Mouse (Mus musculus) embryonic stem cell, embryonic (primary cell): ENCODE data around the gene Slc40a1.

Source experiments
- CTCF ChIA-PET, 4 experiments: fragments of 300-600 bp in 2 of 4; fragments of 350-600 bp in 2 of 4; sonication (Branson Sonifier 250); formaldehyde crosslinking; loops; one replicate each; lab custom pipeline; 2022; ENCODE audit warnings: inconsistent platforms in 2 of 4; lab: Charles Lee
- POLR2A ChIA-PET, 4 experiments: fragments of 300-600 bp in 2 of 4; fragments of 350-600 bp in 2 of 4; sonication (Branson Sonifier 250); formaldehyde crosslinking; loops; one replicate each; lab custom pipeline; 2022; ENCODE audit warnings: antibody characterized with exemption in 4 of 4, inconsistent platforms in 1 of 4; lab: Charles Lee

The Slc40a1 gene

GRCm38 (mm10) chr1:45926393-45926763 is at the start of gene Slc40a1:
Slc40a1 (minus strand) TSS chr1:45926523.
- ChIA-PET POLR2A (interaction anchor here in 2 of 4 experiments (0.6 to 1.2 kb wide), 2 partner anchors 11 to 1098 kb away, joined by 3 to 5 read pairs; no protein-coding TSS in a partner anchor), CTCF (interaction anchor here in 1 of 4 experiments (0.5 kb wide), 1 partner anchor 416 kb away, joined by 6 read pairs; no protein-coding TSS in a partner anchor)

GRCm38 (mm10) chr1:45971314-45971713 is 45.0 kb upstream of the Slc40a1 start:
- ChIA-PET POLR2A (interaction anchor here in 1 of 4 experiments (0.7 kb wide), 1 partner anchor 79 kb away, joined by 3 read pairs; no protein-coding TSS in a partner anchor), CTCF (no interaction called here)

- ChIA-PET POLR2A (no interaction called here), CTCF (no interaction called here)
Observed at GRCm38 (mm10) chr1:45948988-45949387, 22.7 kb upstream of the Slc40a1 start.

- ChIA-PET POLR2A (no interaction called here), CTCF (no interaction called here)
Observed at GRCm38 (mm10) chr1:45947843-45948242, 21.5 kb upstream of the Slc40a1 start.

GRCm38 (mm10) chr1:45931127-45931526 is 4.8 kb upstream of the Slc40a1 start:
- ChIA-PET POLR2A (interaction anchor here in 1 of 4 experiments (0.6 kb wide), 1 partner anchor 1259 kb away, joined by 3 read pairs; no protein-coding TSS in a partner anchor), CTCF (no interaction called here)

- ChIA-PET CTCF (no interaction called here), POLR2A (interaction anchor here in 1 of 4 experiments (0.6 kb wide), 1 partner anchor 1097 kb away, joined by 3 read pairs; no protein-coding TSS in a partner anchor)
Observed at GRCm38 (mm10) chr1:45926911-45927310, 588 bp upstream of the Slc40a1 start.

GRCm38 (mm10) chr1:45925500-45926392 is 577 bp downstream of the Slc40a1 start:
- ChIA-PET CTCF (interaction anchor here in 2 of 4 experiments (0.5 to 0.9 kb wide), 3 partner anchors 44 to 417 kb away, joined by 3 to 6 read pairs (median 3); no protein-coding TSS in a partner anchor), POLR2A (interaction anchor here in 3 of 4 experiments (0.5 to 1.2 kb wide), 5 partner anchors 11 to 990 kb away, joined by 3 to 5 read pairs (median 3); no protein-coding TSS in a partner anchor)

GRCm38 (mm10) chr1:45925131-45925499 is 1.2 kb downstream of the Slc40a1 start:
- CTCF ChIA-PET, result interaction anchor here in 2 of 4 experiments (0.6 to 0.9 kb wide), 2 partner anchors 43 to 108 kb away, joined by 3 read pairs; no protein-coding TSS in a partner anchor
- POLR2A ChIA-PET, result interaction anchor here in 2 of 4 experiments (1.0 to 1.2 kb wide), 3 partner anchors 10 to 98 kb away, joined by 3 to 5 read pairs (median 3); no protein-coding TSS in a partner anchor

GRCm38 (mm10) chr1:45924516-45924915 is 1.8 kb downstream of the Slc40a1 start:
- ChIA-PET CTCF (no interaction called here), POLR2A (no interaction called here)

- CTCF ChIA-PET, result no interaction called here
- POLR2A ChIA-PET, result no interaction called here
Observed at GRCm38 (mm10) chr1:45923306-45923705, 3.0 kb downstream of the Slc40a1 start.

GRCm38 (mm10) chr1:45920703-45921102 is 5.6 kb downstream of the Slc40a1 start:
- POLR2A ChIA-PET, result no interaction called here

GRCm38 (mm10) chr1:45919752-45920151 is 6.6 kb downstream of the Slc40a1 start:
- POLR2A ChIA-PET, result no interaction called here
- CTCF ChIA-PET, result no interaction called here

More at GRCm38 (mm10) chr1:45920703-45921102, 5.6 kb downstream of the Slc40a1 start:
- CTCF ChIA-PET, result no interaction called here

GRCm38 (mm10) chr1:45917136-45917803 is 9.1 kb downstream of the Slc40a1 start:
- CTCF ChIA-PET, result no interaction called here
- POLR2A ChIA-PET, result no interaction called here

GRCm38 (mm10) chr1:45916174-45916573 is 10.1 kb downstream of the Slc40a1 start:
- CTCF ChIA-PET, result no interaction called here
- POLR2A ChIA-PET, result interaction anchor here in 1 of 4 experiments (0.6 kb wide), 1 partner anchor 427 kb away, joined by 3 read pairs; no protein-coding TSS in a partner anchor

- POLR2A ChIA-PET, result no interaction called here
- CTCF ChIA-PET, result no interaction called here
Observed at GRCm38 (mm10) chr1:45914236-45914635, 12.1 kb downstream of the Slc40a1 start.

GRCm38 (mm10) chr1:45905107-45905821 is 21.1 kb downstream of the Slc40a1 start:
- CTCF ChIA-PET, result no interaction called here
- POLR2A ChIA-PET, result no interaction called here

GRCm38 (mm10) chr1:45904161-45904560 is 22.2 kb downstream of the Slc40a1 start:
- POLR2A ChIA-PET, result no interaction called here
- CTCF ChIA-PET, result no interaction called here

- ChIA-PET POLR2A (no interaction called here), CTCF (no interaction called here)
Observed at GRCm38 (mm10) chr1:45898044-45898443, 28.3 kb downstream of the Slc40a1 start.
